Mouse (Mus musculus): ENCODE data around the gene Txlnb.

DNA sequence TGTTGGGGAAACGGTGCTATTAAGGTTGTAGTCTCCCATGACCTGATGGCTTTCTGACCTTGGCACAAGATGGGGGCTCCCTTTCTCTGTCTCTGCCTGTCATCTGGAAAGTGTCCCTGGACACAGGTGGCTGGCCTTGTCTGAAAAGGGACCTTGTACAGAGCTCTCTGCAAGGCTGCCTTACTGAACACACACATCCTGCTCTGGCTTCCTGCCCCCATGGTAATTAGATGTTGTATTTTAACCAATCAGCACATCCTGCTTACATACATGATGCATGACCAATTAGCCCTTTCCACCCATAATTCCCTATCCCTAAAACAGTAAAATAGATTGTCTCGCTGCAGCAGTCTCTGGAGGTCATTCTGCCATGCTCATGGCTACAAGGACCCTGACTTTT is 84.7 kb downstream of the Txlnb start:
- TF ChIP-seq GATA1 (IDR thresholded peaks at IDR 0.05; ENCODE audit: low read length) (no peak), TAL1 (IDR thresholded peaks at IDR 0.05; ENCODE audit: low read length) (no peak)

Data from erythroblast, embryonic 14.5 days (primary cell).